Mouse (Mus musculus) neural tube, embryonic 11.5 days (tissue): ENCODE measurements at regions not wholly inside any gene's neighbourhood (a gene's known extent, or its start where the extent isn't known, plus 50 kb on each side); places are given as distances from the start of the nearest gene placed in this dataset.

Source experiments
- ATAC-seq: fragments of 200-750 bp; cut with Nextera tagmentation; 2 replicates; pipeline ENCODE4 v1.8.0; 2017; ENCODE audit warnings: moderate number of reproducible peaks, mild to moderate bottlenecking, moderate TSS enrichment, moderate library complexity; ENCODE audit not compliant: insufficient read depth, low FRiP score, low TSS enrichment
- DNase-seq: peaks from one replicate; pipeline ENCODE4 v3.0.0-alpha.2; 2015; ENCODE audit warnings: low spot score
- H3K27ac ChIP-seq: fragments of 300-500 bp; sonication (generic); 2 replicates; pipeline ENCODE4 v1.5.1; 2014; ENCODE audit warnings: low read depth, mild to moderate bottlenecking, low read length
- H3K27me3 ChIP-seq: fragments of 300-500 bp; sonication (generic); 2 replicates; pipeline ENCODE4 v1.6.1; 2014; ENCODE audit warnings: mild to moderate bottlenecking, low read length, mixed read lengths; ENCODE audit not compliant: control insufficient read depth, insufficient read depth
- H3K36me3 ChIP-seq: fragments of 300-500 bp; sonication (generic); 2 replicates; pipeline ENCODE4 v1.6.1; 2014; ENCODE audit warnings: mild to moderate bottlenecking, low read length, moderate library complexity, mixed read lengths; ENCODE audit not compliant: control insufficient read depth, insufficient read depth
- H3K4me1 ChIP-seq: fragments of 300-500 bp; sonication (generic); 2 replicates; pipeline ENCODE4 v1.6.1; 2014; ENCODE audit warnings: low read length, mixed read lengths; ENCODE audit not compliant: control insufficient read depth, insufficient read depth
- H3K4me2 ChIP-seq: fragments of 300-500 bp; sonication (generic); 2 replicates; pipeline ENCODE4 v1.6.1; 2014; ENCODE audit warnings: low read depth, mild to moderate bottlenecking, moderate library complexity
- H3K4me3 ChIP-seq: fragments of 300-500 bp; sonication (generic); 2 replicates; pipeline ENCODE4 v1.5.1; 2014; ENCODE audit warnings: low read depth, low read length
- H3K9ac ChIP-seq: fragments of 300-500 bp; sonication (generic); 2 replicates; pipeline ENCODE4 v1.6.1; 2014; ENCODE audit warnings: mild to moderate bottlenecking, low read length
- H3K9me3 ChIP-seq: fragments of 300-500 bp; sonication (generic); 2 replicates; pipeline ENCODE4 v1.6.1; 2016; ENCODE audit warnings: low read length; ENCODE audit not compliant: control insufficient read depth
- WGBS: fragments of 180-500 bp; shearing (Covaris S2); extraction: QIAGEN DNeasy Blood & Tissue Kit; methylation state at CpG from one replicate; pipeline ENCODE4 v1.1.7; 2014; 5-methylcytosine and 5-hydroxymethylcytosine counted together

DNA sequence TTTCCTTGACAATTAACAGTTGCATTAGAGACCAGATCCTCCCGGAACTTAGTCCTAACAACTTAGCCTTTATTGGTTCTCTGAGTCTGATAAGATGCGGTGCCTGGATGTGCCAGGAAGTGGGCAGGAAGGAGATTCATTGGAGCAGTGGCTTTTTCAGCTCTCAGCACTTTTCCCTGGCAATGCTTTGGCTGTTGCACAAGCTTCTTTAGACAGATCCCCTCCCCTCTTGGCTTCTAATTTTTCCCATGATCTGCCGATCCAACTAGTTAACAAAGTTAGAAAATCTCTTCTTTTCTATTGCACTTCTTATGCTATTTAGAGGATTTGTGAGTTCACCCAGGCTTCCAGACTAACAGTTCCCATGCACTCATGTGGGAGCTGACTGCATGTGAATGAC, 211.1 kb upstream of the Xrcc4 start:
- Histone ChIP-seq H3K4me3 (no peak overlapping the region), H3K9me3 (no peaks in the 10 kb centered on the region)
- no peak for DNase-seq

DNA sequence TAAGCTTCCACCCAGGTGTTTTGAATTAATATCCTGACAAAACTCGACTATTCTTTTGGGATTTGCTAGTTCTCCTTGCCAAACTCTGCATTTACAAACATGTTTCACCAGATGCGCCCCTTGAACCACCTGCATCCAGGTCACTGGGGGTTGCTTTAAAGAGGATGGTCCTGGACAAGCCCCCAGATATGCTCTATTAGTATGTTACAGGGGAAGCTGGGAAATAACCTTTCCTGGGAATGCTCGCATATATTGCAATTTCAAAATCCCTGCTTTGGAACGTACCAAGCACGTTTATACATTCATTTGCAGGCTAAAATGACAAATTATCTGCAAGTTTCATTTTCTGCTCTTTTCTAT, 205.2 kb upstream of the Xrcc4 start:
- Histone ChIP-seq H3K4me1 (peaks cover 7% of the 10 kb centered on the region; the same call in 1 of the 2 replicates), H3K27ac (no peak overlapping the region), H3K9me3 (no peaks in the 10 kb centered on the region), H3K36me3 (no peaks in the 10 kb centered on the region), H3K4me2 (no peak overlapping the region), H3K4me3 (no peak overlapping the region), H3K27me3 (0 out of 2 replicates have a peak, but pooled peaks cover 4% of the 10 kb centered on the region), H3K9ac (no peak overlapping the region)
- 83% methylated on average over 5 of the region's 5 CpGs for whole genome bisulfite sequencing
- ATAC-seq (no peak), DNase-seq (no peak)

More for the DNA sequence above, 211.1 kb upstream of the Xrcc4 start:
- WGBS, result 91% methylated on average over 3 of the region's 3 CpGs
- Histone ChIP-seq H3K27me3 (no peaks in the 10 kb centered on the region), H3K27ac (no peak overlapping the region), H3K36me3 (no peaks in the 10 kb centered on the region), H3K9ac (no peak overlapping the region), H3K4me1 (no peaks in the 10 kb centered on the region), H3K4me2 (no peak overlapping the region)
- ATAC-seq, result no peak

DNA sequence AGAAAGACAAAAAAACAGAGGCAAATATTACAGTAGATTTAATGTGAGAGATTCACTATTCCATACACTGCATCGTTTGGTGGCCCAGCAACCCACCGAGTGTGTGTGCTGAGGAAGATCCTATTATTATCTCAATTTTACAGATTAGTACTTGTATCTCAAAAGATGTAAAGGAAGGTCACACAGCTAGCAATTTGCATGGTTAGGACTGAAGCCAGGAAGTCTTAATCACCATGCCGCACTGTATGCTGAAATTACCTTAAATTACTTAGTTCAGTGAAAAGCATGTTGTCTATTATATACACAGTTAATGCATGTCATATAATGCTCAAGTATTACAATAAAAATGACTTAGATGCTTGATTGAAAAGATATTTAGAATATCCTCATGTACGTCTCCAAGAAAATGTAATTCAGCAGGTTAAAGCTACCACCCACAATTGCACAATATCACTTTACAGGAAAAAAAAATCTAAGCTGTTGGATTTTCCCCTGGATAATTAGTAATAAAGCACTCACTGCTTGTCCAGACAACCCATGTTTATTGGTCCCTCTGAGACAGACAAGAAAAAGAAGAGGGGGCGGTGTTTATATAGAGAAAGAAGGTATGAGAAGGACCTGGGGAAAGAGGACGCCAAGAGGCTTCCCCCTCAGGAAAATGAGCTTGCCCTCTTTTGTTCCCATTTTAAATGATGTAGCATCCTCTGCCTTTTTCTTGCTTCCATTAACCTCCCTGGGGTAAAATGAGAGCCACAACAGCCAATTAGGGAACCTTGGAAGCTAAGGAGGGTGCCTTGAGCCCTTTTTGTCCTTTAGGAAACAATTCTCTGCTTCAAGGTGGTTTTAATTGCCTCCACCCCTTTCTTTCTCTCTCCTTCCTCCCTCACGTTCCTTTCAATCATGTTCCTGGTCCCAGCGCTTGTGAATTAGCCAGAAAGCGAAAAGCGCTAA, 204.6 kb upstream of the Xrcc4 start:
- DNase-seq, result no peak
- H3K4me2 ChIP-seq, result no peak overlapping the region
- ATAC-seq, result no peak

DNA sequence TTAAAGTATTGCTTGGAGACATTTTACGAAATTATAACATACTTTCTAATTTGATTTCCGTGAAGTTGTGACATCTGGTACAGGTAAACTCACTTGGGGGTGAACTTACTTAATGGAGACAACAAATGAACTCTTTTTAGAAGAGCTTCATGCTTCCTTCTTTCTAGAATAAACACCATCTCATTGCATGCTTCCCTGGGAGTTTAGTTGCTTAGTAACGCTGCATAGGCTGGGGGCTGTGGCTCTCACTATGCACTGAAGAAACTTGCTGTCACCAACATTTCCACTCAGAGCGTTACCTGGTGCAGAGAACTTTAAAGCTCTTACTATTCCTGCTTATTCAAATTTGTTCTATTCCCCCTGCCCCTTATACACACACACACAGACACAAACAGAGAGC, 203.5 kb upstream of the Xrcc4 start:
- Histone ChIP-seq H3K4me3 (no peak overlapping the region), H3K9ac (no peak overlapping the region), H3K27me3 (0 out of 2 replicates have a peak, but pooled peaks cover 4% of the 10 kb centered on the region), H3K4me1 (peaks cover 7% of the 10 kb centered on the region; the same call in 1 of the 2 replicates), H3K9me3 (no peaks in the 10 kb centered on the region), H3K27ac (no peak overlapping the region), H3K36me3 (no peaks in the 10 kb centered on the region), H3K4me2 (no peak overlapping the region)
- DNase-seq, result peak; percentile 16
- ATAC-seq, result peak; percentile 50; the same call in 1 of the 2 replicates
- WGBS, result 58% methylated on average over 4 of the region's 4 CpGs

More for the DNA sequence above, 204.6 kb upstream of the Xrcc4 start:
- Histone ChIP-seq H3K9ac (no peak overlapping the region), H3K27me3 (0 out of 2 replicates have a peak, but pooled peaks cover 4% of the 10 kb centered on the region), H3K36me3 (no peaks in the 10 kb centered on the region), H3K4me1 (peaks cover 7% of the 10 kb centered on the region; the same call in 1 of the 2 replicates), H3K4me3 (no peak overlapping the region), H3K27ac (no peak overlapping the region), H3K9me3 (no peaks in the 10 kb centered on the region)
- 70% methylated on average over 10 of the region's 10 CpGs for WGBS

DNA sequence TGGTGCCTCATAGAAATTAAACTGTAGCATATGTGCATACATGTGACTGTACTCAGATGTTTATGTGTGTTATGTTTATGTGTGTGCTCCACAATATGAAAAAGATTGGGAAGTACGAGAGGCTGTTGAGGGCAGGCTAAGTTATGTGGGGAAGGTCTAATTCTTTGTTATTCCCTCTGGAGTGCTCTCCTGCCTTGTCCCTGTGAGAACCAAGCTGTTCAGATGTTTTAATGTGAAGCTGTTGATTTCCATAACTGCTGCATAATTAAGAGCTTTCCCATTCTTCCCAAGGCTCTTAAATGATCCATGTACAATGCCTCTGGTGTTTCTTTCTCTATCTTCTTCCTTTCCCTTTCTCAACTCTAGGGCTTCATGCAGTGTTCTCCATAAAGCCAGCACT, 202.7 kb upstream of the Xrcc4 start:
- WGBS, result 53% methylated on average over 1 of the region's 1 CpGs
- Histone ChIP-seq H3K27me3 (0 out of 2 replicates have a peak, but pooled peaks cover 4% of the 10 kb centered on the region), H3K4me3 (no peak overlapping the region), H3K27ac (no peak overlapping the region), H3K9ac (no peak overlapping the region), H3K4me2 (no peak overlapping the region), H3K9me3 (no peaks in the 10 kb centered on the region), H3K36me3 (no peaks in the 10 kb centered on the region), H3K4me1 (peaks cover 7% of the 10 kb centered on the region; the same call in 1 of the 2 replicates)
- no peak for DNase-seq
- peak; percentile 68 for ATAC-seq

DNA sequence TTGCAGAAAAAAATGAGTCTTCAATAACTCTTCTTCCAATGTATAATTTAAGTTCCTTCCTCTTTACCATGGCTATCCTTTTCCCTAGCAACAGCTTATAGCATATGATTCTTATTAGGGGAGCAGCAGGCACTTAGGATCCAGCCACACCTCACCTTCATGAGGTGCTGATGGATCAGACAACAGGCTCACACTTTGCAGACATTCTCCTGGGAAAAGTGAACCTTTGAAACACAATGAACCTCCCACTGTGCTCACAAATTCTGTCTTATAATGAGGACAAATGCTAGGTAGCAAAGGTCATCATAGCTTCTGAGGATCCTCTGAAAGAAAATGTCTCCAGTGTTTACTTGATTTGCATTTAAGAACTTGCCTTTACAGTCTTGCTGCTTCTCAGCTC, 191.6 kb upstream of the Xrcc4 start:
- Histone ChIP-seq H3K9me3 (no peaks in the 10 kb centered on the region), H3K4me1 (no peaks in the 10 kb centered on the region), H3K27ac (no peak overlapping the region), H3K27me3 (no peaks in the 10 kb centered on the region), H3K36me3 (no peaks in the 10 kb centered on the region), H3K4me3 (no peak overlapping the region), H3K4me2 (no peak overlapping the region), H3K9ac (no peak overlapping the region)
- no peak for DNase-seq
- no peak for ATAC-seq

DNA sequence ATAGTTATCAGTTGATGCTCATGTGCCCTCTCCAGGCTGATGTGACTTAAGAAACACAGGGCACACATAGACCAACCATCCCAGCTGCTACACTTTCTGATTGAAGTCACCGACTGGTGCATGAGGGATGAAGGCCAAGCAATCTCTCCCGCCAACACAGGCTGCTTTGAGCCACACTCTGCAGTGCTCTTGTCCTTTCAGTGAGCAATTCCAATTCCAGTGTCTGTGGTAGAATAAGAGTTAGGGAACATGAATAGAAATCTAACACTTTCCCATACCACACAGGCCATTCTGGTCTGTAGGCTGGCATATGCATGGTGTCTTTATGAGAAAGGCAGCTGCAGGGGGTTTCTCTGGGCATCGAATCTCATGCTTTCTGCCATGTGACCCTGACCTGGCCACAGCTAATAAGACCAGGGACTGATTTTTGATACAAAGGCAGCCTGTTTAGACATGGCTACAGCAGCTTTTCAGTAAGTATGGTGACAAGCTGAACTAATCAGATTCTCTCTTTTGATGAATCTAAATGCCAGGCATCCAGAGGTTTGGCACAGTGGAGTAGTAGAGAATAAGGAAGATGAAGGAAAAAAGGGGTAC, 190.5 kb upstream of the Xrcc4 start:
- WGBS, result 65% methylated on average over 3 of the region's 3 CpGs
- Histone ChIP-seq H3K9me3 (no peaks in the 10 kb centered on the region), H3K27ac (no peak overlapping the region), H3K36me3 (no peaks in the 10 kb centered on the region), H3K4me3 (no peak overlapping the region), H3K4me1 (no peaks in the 10 kb centered on the region), H3K4me2 (no peak overlapping the region), H3K27me3 (no peaks in the 10 kb centered on the region), H3K9ac (no peak overlapping the region)
- ATAC-seq, result no peak
- DNase-seq, result peak; percentile 13

DNA sequence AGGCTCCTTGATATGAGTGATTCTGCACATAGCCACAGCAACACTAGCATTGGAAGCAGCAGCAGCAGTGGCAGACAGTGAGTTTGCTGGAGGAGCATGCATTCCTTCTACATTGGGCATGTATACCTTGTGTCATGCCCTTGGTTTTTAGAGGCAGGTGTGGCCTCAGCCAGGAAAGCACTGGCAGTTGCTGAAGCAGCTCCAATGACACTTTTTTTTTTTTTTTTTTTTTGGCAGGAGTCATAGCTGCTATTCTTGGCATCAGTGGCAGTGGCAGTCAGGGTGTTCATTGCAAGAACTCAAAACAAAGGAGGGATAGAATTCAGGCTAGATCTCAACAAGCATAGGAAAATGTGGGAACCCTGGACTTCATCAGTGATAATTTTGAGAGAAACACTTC, 189.9 kb upstream of the Xrcc4 start:
- Histone ChIP-seq H3K9me3 (no peaks in the 10 kb centered on the region), H3K4me3 (no peak overlapping the region), H3K36me3 (no peaks in the 10 kb centered on the region), H3K4me2 (no peak overlapping the region), H3K9ac (no peak overlapping the region), H3K27me3 (no peaks in the 10 kb centered on the region), H3K27ac (no peak overlapping the region), H3K4me1 (no peaks in the 10 kb centered on the region)
- DNase-seq (no peak), ATAC-seq (peak; percentile 23; the same call in 1 of the 2 replicates)
